Mouse (Mus musculus) spleen, adult 2 months (tissue): ENCODE measurements around the gene Slc25a22.
"Not testable (repeated sequence)": the region's sequence is repeated elsewhere in the genome, so short reads cannot be mapped to it uniquely, and the experiment has no call there.

ENCODE experiments used
- CTCF ChIP-seq: fragments of 200-500 bp; IDR thresholded peaks from 2 replicates; pipeline ENCODE4 v1.5.1; 2011; ENCODE audit warnings: mild to moderate bottlenecking, inconsistent platforms; ENCODE audit not compliant: insufficient read depth, insufficient read length, insufficient replicate concordance; ENCODE audit errors: extremely low read depth
- POLR2A ChIP-seq: fragments of 200-500 bp; IDR thresholded peaks from 2 replicates; pipeline ENCODE4 v1.6.1; 2011; ENCODE audit warnings: low read depth, low read length, inconsistent platforms

DNA sequence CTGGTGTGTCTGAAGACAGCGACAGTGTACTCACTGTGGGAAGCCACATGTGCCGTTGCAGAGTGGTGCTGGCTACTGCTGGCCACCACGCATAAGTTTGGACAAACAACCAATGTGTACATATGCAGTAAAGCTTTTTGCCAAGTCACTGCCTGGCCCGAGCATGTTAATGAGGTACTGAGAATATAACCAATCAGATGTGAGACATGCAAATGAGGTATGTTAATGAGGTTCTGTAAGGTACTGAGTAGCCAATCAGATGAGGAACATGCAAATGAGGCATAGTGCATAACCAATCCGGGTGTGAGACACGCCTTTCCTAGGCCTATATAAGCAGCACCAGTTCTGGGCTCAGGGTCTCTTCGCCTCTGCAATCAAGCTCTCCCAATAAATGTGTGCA, 30.0 kb downstream of the Slc25a22 start:
- TF ChIP-seq POLR2A, CTCF: not testable (repeated sequence)
